Mouse (Mus musculus) cortical plate, adult 2 months (tissue): Measurements from ENCODE around the gene Ankrd22. TPM values are rescaled to one million over a fixed set of nuclear protein-coding genes. Genes with fewer than 3 reads are reported as not detected.

Experiments used
- H3K27ac ChIP-seq: fragments of 200-500 bp; 2 replicates; pipeline ENCODE4 v1.5.1; 2012; ENCODE audit warnings: low read length, control low read depth, inconsistent platforms; ENCODE audit not compliant: insufficient read depth
- H3K4me1 ChIP-seq: fragments of 200-500 bp; 2 replicates; pipeline ENCODE4 v1.6.1; 2011; ENCODE audit warnings: low read length; ENCODE audit not compliant: control insufficient read depth, insufficient read depth
- H3K4me3 ChIP-seq: fragments of 200-500 bp; 2 replicates; pipeline ENCODE4 v1.5.1; 2011; ENCODE audit warnings: mild to moderate bottlenecking, low read length, control low read depth; ENCODE audit not compliant: insufficient read depth
- CTCF ChIP-seq: fragments of 200-500 bp; IDR thresholded peaks from 2 replicates; pipeline ENCODE4 v1.5.1; 2011; ENCODE audit warnings: mild to moderate bottlenecking, control low read depth, low read length; ENCODE audit not compliant: insufficient read depth; ENCODE audit errors: extremely low read depth
- POLR2A ChIP-seq: fragments of 200-500 bp; IDR thresholded peaks from 2 replicates; pipeline ENCODE4 v1.6.1; 2011; ENCODE audit warnings: mild to moderate bottlenecking, low read length, control low read depth; ENCODE audit not compliant: insufficient read depth; ENCODE audit errors: extremely low read depth
- polyA plus RNA-seq: library from polyadenylated mRNA; depleted of rRNA; stranded (reverse); fragments of >200 nt; gene quantifications from 2 replicates; pipeline ENCODE4 v1.2.3, GENCODE M21; 2012

Ankrd22 gene
- polyA plus RNA-seq, 1 experiment = 0.04 TPM

DNA sequence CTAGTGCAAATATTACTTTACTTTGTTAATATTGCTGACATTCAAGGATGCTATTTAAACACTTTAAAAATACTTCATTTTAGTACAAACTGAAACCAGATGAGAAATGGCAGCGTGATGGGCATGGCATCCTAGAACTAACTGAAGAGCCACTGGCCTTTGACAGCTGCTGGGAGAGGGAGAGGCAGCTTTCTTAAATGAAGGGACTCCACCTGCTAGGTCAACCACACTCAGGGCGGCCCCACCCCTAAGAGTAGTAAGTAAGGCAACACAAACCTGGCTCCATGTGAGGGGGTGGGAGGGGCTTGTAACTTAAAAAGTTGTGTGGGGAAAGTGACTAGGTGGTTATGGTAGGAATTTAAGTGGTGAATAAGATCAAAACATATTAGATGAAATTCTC is 36.8 kb upstream of the Ankrd22 start:
- H3K4me3 ChIP-seq = no peak overlapping the region
- H3K4me1 ChIP-seq = peaks cover 2% of the 10 kb centered on the region; the same call in 1 of the 2 replicates
- no peak overlapping the region for H3K27ac ChIP-seq
- TF ChIP-seq CTCF = no peak
- no peak for TF ChIP-seq POLR2A

DNA sequence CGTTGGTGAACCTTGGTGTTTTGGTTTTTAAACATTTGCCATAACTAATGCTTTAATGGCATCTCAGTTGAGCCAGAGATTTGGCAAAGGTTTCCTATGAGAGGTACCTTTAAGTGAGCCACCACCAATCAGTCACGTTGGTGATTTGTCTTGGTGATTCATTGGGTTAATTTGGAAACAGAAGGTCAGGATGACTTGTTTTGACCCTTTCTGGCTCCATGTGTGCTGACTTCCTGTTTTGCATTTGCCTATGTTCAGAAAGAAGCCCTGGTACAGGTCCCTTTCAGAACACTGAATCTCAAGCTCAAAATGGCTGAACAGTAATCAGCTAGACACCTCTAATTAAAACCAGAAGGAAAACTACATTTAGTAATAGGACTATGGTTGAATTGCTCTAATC is 33.6 kb upstream of the Ankrd22 start:
- Histone ChIP-seq H3K27ac (no peak overlapping the region), H3K4me3 (no peak overlapping the region), H3K4me1 (peaks cover 2% of the 10 kb centered on the region; the same call in 1 of the 2 replicates)
- TF ChIP-seq POLR2A = no peak
- TF ChIP-seq CTCF = no peak

DNA sequence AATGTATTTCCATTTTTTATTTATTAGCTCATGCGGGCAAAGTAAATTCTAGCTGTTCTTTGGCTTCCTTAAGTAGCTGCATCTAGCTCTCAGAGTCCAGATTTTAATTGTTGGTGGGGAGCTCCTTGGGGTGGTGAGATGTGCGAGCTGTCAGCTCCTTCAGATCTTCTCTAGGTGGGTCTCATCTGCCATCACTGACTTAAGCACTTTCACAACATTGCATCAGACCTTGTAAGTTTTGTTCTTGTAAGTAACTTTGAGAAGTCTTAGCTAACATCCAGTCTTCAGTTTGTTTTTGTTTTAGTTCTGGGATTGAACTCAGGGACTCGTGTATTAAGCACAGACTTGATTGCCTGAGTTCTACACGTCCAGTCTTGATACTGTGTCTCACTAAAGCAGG is 33.0 kb upstream of the Ankrd22 start:
- Histone ChIP-seq H3K27ac (no peak overlapping the region), H3K4me1 (peaks cover 2% of the 10 kb centered on the region; the same call in 1 of the 2 replicates), H3K4me3 (no peak overlapping the region)
- TF ChIP-seq POLR2A (no peak), CTCF (no peak)

DNA sequence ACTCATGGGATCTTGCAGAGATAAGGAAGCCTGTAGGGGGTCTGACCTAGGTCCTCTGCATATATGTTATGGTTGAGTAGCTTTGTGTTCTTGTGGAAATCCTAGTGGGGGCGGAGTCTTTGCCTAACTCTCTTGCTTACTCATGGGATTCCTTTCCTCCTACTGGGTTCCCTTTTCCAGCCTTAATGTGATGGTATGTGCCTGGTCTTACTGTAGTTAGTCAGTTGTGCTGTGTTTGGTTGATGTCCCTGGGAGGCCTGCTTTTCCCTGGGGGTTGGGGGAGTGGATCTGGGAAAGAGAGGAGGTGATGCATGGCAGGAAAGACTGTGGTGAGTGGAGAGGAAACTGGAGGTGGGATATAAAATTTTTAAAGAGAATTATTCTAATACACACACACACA is 32.2 kb upstream of the Ankrd22 start:
- H3K4me1 ChIP-seq = peaks cover 2% of the 10 kb centered on the region; the same call in 1 of the 2 replicates
- H3K27ac ChIP-seq = no peak overlapping the region
- TF ChIP-seq CTCF = no peak
- no peak for TF ChIP-seq POLR2A
- H3K4me3 ChIP-seq = no peak overlapping the region

DNA sequence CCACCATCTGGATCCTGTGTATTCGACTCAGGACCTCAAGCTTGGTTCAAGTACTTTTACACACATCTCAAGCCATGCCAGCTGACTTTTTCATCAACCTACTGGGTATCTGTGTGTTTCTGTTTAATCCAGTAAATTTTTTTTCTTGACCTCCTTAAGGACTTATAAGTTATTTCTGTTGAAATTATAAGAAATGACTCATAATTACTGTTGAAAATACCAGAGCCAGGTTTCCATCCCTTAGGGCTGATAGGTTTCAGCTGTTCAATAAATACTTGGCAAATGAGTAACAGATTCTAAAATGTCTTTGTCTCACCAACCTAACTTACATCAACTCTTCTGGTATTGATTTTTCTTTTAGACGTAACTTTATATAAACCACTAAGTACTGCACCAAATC is 29.2 kb upstream of the Ankrd22 start:
- Histone ChIP-seq H3K27ac (no peak overlapping the region), H3K4me1 (peaks cover 5% of the 10 kb centered on the region; the same call in 1 of the 2 replicates), H3K4me3 (no peak overlapping the region)
- no peak for TF ChIP-seq CTCF
- TF ChIP-seq POLR2A = no peak

DNA sequence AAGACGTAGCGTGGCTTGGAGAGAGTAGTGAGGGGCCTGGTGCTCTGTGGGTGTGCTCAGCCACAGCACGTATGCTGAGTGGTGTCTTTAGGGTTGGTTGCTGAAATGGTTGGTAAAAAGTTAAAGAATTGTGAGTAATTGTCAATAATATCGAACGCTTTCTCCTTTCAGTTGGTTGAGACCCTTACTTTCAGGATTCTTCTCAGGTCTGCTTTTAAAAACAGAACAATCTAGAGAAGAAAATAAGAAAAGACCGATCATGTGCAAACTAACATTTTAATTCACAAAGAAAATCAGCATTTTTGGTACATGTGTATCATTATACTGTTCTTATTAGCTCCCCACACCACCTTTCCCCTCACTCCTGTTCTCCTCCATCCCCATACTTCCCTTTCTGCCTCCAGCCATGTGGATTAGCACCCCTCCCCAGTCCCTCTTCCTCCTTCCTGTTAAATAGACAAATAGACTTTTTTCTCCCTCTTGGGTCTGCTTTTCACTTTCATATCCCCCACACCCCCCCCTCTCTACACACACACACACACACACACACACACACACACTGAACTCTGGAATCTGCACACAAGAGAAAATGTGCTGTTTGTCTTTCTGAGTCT is 28.4 kb upstream of the Ankrd22 start:
- H3K4me3 ChIP-seq = peak overlapping the region; percentile 56
- H3K27ac ChIP-seq = peak overlapping the region; percentile 30; the same call in 1 of the 2 replicates
- TF ChIP-seq CTCF = no peak
- TF ChIP-seq POLR2A = no peak
- H3K4me1 ChIP-seq = peaks cover 5% of the 10 kb centered on the region; the same call in 1 of the 2 replicates

DNA sequence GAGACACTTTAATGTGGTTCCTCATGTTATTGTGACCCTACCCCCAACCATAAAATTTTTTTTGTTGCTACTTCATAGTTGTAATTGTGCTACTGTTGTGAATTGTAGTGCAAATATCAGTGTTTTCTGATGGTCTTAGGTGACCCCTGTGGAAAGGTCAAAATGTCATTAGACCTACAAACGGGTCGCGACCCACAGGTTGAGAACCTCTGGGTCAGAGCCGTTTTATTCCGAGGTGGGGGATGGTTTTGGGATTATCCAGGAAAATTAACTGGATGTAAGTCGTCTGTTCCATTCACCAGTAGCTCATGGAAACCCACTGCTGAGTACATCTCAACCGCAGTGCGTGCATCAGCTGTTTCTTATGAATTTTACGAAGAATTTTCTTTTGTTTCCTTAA is 27.8 kb upstream of the Ankrd22 start:
- H3K4me3 ChIP-seq = peak overlapping the region; percentile 56
- peak overlapping the region; percentile 30; the same call in 1 of the 2 replicates for H3K27ac ChIP-seq
- TF ChIP-seq POLR2A (no peak), CTCF (no peak)
- peaks cover 5% of the 10 kb centered on the region; the same call in 1 of the 2 replicates for H3K4me1 ChIP-seq

DNA sequence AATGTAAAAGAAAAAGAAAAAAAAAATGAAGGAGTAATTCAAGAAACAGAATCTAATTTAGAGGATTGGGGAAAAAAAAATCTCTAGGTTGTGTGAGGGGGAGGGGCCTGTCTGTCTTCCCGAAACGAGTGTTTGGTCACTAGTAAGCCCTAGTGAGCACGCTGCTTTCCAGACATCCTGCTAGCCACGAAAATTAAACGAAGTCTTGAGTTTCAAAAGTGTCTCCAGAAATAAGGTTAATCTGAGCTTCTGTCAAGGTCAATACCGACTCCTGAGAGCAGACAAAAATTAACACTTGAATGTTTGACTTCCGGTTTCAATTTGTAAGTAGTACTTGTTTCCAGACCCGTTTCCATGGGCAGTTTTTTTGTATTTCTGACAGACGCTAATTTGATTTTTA is 27.3 kb upstream of the Ankrd22 start:
- H3K4me3 ChIP-seq = peak overlapping the region; percentile 56
- TF ChIP-seq CTCF = no peak
- TF ChIP-seq POLR2A = no peak
- peaks cover 5% of the 10 kb centered on the region; the same call in 1 of the 2 replicates for H3K4me1 ChIP-seq
- 0 out of 2 replicates have a peak overlapping the region, but pooled peaks have one; percentile 36 for H3K27ac ChIP-seq

DNA sequence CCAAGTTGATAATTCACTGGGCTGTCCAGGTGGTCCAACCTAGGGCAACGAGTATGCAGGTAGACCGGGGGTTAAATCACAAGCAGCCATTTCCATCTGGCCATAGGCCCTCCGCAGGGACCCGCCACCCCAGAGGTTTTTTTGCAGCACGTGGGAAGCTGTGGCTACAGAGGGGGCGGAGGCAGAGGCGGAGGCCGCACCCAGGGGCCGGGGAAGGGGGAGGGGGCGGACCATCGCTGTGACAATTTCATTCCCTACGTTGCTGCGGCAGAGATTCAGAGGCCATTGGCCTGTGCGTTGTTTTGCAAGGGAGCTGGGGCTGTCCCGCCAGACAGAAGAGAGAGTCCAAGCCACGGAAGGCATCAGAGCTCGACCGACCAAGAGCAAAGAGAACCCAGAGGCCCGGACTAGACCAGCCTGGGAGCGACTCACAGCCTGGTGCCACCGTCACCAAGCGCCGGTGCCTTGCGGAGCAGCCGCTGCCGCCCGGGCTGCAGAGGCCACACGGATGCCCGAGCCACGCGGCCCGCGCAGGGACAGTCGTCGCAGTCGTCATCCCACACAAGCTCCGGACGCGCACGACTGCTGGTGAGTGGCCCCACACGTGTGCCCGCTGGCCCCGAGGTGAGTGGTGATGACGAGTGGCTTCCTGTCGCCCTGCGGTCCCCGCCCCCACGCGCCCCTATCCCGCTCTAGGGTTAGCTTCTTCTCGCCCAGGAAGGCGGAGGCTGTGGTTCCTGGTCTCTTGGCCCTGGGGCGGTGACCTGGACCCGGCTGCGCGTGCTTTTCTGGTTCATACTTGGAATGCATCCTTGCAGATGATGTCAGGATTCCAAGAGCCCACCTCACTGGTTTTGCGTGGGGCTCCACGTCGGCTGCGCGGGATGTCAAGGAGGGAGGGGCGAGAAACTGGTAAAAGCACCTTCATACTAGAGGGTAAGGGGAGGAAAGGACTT is 26.4 kb upstream of the Ankrd22 start, which contains the start of gene Stambpl1:
TSS of gene Stambpl1 (plus strand) at position 222 of the 956 bp plus-strand sequence.
- Histone ChIP-seq H3K27ac (peak within 1 kb of the TSS; percentile 97), H3K4me3 (peak within 1 kb of the TSS; percentile 56), H3K4me1 (peaks cover 5% of the 10 kb centered on the region; the same call in 1 of the 2 replicates)
- TF ChIP-seq POLR2A (peak; percentile 39; the same call in 1 of the 2 replicates), CTCF (no peak)

DNA sequence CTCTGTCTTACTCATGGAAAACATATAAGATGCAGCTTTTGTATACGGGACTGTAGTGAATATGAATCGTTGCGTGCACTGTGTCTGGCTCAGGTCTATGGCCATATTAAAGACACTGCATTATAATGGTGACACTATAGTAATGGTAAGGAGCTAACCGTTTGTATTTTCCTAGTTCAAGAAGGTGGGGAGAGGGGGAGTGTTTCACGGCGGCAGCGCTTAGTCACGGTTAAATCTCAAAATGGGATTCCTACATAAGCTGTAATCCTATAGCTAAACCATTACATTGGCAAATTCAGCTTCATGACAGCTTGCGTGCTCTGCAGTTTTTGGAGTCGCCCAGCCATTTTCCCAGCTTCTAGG is 25.8 kb upstream of the Ankrd22 start:
- peaks cover 5% of the 10 kb centered on the region; the same call in 1 of the 2 replicates for H3K4me1 ChIP-seq
- TF ChIP-seq POLR2A = no peak
- TF ChIP-seq CTCF = no peak
- H3K27ac ChIP-seq = peak overlapping the region; percentile 10; the same call in 1 of the 2 replicates
- H3K4me3 ChIP-seq = peak overlapping the region; percentile 56
